Mouse (Mus musculus) c-Kit-negative CD71-positive TER-119-positive erythroid progenitor cells, embryonic 14.5 days (primary cell): ENCODE data around the gene Galnt4.

Experiments
- DNase-seq: peaks from one replicate; pipeline ENCODE4 v3.0.0-alpha.2; 2013; ENCODE audit warnings: low read depth, low spot score

Galnt4 gene

GRCm38 (mm10) chr10:99115471-99116236 lies 7.7 kb downstream of the Galnt4 start:
- DNase-seq: no peak

GRCm38 (mm10) chr10:99116237-99116632 lies 8.3 kb downstream of the Galnt4 start:
- DNase-seq: no peak

- no peak for DNase-seq
Observed at GRCm38 (mm10) chr10:99116650-99117615, 9.0 kb downstream of the Galnt4 start.

DNA sequence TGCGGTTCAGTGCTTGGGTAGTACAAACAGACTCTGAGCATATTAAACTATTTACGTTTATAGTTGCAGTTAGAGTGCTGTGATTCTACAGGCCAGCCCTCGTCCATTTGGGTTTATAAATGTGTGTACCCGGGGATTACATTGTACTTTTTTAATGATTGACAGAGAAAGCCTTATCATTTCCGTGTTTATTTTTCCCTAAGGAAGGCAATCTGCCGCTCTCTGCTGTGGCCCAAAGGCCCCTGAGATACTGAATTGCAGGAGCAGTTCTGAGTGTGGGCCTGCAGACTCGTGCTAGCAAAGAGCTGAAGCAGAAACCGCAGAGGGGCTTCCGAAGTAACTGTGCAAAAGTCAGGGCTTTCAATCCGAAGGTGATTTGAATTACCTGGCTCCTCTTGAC lies 9.9 kb downstream of the Galnt4 start:
- no peak for DNase-seq

- no peak for DNase-seq
Observed at GRCm38 (mm10) chr10:99118697-99119096, 10.7 kb downstream of the Galnt4 start.

DNA sequence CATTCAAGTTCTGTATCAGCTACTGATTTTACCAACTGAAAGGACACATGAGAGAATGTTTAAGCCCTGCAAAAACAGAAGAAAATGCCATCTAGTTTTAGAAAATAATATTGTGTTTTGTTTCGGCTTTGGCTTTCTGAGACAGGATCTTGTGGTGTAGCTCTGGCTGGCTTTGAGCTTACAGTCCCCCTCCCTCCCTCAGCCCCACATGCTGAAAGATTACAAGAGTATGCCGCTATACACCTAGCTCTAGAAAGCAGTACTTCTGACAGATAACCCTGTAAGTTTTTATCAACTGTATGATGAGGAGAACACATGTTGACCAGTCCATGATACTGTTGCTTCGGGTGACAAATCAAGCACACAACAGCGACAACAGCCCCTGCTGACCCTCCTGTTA lies 11.5 kb downstream of the Galnt4 start:
- no peak for DNase-seq

DNA sequence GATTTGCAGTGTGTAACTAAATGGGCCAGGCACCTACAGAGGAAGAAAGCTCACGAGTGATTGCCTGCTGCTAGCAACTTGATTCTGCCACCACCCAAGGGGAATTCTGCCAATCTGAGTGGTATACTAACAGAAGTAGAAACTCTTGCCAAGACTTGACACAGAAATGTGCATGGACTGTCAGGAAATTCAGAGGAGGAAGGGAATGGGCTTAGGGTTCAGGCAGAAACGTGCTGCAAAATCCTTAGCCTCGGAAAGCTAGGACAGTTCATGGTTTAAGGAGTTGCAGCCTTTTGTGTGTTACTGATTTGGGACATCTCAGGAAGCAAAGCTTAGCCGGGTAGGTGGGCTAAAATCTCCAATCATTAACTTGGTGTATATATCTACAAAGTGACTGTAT lies 18.3 kb downstream of the Galnt4 start, which contains the start of gene Phxr2:
Phxr2 (minus strand) TSS at position 101 of the 400 bp plus-strand sequence.
- DNase-seq: no peak

GRCm38 (mm10) chr10:99126954-99127353 lies 19.0 kb downstream of the Galnt4 start:
- DNase-seq: no peak

GRCm38 (mm10) chr10:99127691-99128261 lies 19.8 kb downstream of the Galnt4 start:
- no peak for DNase-seq

GRCm38 (mm10) chr10:99130611-99131010 lies 22.7 kb downstream of the Galnt4 start:
- no peak for DNase-seq

- no peak for DNase-seq
Observed at GRCm38 (mm10) chr10:99131298-99131697, 23.3 kb downstream of the Galnt4 start.

- DNase-seq: no peak
Observed at GRCm38 (mm10) chr10:99132189-99132588, 24.2 kb downstream of the Galnt4 start.

DNA sequence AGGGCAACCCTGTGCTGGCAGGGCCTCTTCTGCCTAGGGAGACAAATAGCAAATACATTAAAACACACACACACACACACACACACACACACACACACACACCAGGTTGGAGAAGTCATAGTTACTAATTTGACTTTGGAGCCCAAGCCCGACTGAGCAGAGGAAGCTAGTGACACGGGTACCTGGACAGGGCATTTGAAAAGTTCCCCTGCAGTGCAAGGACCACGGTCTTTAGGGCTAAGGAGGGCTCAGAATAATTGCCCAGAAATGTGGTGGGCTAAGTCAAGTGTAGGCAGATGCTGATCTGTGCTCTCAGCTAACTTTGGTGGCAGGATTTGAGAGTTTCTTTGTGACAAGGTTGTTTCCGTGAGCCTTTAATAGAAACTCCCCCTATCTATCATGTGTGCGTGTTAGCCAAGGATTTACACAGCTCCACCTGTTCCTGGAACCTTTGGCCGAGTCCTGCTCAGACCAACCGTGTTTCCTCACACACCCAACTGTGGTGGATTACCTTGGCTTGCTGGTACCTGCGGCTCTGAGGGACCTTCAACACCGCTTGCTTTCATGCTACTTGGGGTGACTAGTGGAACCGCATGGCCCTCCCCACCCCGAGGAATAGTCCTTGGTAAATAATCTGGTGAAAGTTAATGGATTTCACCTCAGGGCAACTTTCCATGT lies 24.8 kb downstream of the Galnt4 start:
- no peak for DNase-seq

DNA sequence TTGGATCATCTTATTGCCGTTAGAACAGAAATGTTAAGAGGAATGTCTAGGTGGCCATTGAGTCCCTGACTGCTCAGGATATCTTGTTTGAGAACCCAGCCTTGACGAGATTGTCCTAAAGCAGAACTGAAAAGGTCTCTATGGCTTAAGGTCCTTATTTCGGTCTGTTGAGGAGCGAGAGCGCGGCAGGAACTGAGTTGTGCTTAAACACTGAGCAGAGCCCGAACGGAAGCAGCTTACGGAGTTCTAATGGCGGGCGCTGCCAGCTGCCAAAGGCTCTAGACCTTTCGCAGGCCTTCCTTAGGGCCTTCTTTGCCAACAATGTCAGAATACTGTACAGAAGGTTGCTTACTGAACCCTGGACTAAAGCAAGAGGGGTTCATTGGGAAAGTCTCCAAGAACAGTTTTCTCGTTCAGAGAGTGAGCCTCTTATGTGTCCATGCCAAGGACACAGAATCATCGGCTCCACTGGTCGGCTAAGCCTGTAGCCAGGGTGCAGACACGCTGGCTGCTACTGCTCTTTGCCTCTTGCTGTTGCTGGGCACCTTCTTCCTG lies 25.4 kb downstream of the Galnt4 start:
- DNase-seq: no peak

DNA sequence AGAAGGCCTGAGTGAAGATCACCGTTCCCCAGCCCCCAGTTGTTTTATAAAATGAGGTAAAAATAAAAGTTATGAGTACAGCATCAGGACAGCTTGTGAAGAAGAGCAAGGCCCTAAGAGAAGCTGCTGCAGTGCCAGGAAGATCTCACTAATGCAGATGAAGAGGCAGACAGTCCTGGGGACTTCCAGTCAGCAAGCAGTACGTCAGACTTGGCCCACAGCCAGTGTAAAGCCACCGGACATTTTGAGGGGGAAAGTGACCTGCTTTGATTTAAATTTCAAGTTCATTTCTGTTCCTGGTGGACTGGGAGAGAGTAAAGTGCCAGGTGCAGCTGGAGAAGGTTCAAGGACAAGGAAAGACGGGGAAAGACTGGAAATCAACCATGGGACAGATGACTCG lies 28.4 kb downstream of the Galnt4 start:
- DNase-seq: no peak

- DNase-seq: no peak
Observed at GRCm38 (mm10) chr10:99145611-99146010, 37.7 kb downstream of the Galnt4 start.

DNA sequence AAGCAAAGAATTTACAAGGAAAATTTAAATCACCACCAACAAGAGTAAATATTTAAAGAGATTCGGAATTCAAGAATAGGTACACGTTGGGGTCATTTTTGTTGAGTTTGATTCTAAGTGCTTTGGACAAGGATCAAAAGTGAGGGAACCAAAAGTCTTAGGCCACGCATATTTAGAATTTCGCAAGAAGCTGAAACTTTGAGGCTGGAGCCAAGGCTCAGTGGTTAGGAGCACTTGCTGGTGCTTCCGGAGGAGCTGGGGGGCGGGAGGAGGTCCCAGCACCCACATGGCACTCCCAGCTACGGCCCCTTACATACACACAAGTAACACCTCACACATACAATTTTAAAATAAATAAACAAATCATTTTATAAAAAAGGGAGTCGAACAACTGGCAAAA lies 38.6 kb downstream of the Galnt4 start:
- no peak for DNase-seq

DNA sequence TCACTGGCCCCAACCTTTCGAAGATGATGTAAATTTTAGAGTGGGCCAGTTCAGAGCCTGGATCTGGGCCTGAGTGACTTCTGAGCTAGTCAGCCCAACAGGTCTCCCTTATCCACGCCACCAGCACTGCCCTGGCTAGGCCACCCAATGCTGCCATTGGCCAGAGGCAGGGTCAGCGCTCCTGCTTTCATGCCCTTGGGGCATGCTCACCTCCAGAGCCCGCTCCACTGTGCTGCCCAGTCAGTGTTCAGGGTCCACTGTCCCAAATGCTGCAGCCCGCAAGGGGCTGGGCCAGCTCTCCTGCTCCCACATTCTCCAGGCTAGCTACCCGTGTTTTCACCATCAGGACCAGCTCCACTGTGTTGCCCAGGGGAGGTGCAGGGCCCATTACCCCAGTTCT lies 42.1 kb downstream of the Galnt4 start:
- no peak for DNase-seq

GRCm38 (mm10) chr10:99151580-99151979 lies 43.6 kb downstream of the Galnt4 start:
- peak; percentile 28 for DNase-seq

GRCm38 (mm10) chr10:99152063-99152462 lies 44.1 kb downstream of the Galnt4 start:
- DNase-seq: no peak

DNA sequence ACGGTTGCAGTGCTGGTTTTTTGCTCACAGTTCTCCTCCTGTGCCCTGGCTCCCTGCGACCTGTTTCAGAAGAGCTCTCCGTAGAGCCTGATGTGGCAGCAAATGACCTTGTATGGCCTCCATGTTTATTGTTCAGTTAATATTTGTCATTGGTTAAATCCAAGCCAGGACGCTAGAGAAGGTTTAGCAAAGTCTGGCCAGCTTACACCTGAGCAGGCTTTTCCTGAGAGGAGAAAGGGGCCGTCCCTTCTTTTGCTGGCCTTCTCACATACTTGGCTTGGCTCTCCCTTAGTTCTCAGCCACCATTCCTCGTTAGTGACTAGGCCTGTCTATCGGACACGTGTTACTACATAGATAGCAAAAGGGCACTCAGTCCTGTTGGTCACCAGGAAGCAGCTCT lies 46.7 kb downstream of the Galnt4 start:
- no peak for DNase-seq
